ENCODE assay signal across 11 mouse cellular contexts in genomic region chr2:164083609-164084341, GRCm38 (mm10). TPM values are rescaled to one million over a fixed set of nuclear protein-coding genes. Genes with fewer than 3 reads are reported as not detected.
A peak's percentile ranks its signal among the peaks of the same experiment; 100 is the strongest.
DNase-seq lines count a peak whose midpoint lies in the region; ATAC-seq lines count a peak whose summit lies in the region.
"Had no signal": no experiment of that assay in that cellular context is flagged by ENCODE, and none has a peak within 500 bp of the region (broad histone marks: within the 10 kb centered on the region; RNA-seq: fewer than 3 reads in every experiment).

No protein-coding gene starts in this region.

- H3K4me3 ChIP-seq in kidney, embryonic 15.5 days (replicated peaks), result no peak overlapping the region
- H3K4me3 ChIP-seq in liver, embryonic 13.5 days (replicated peaks), result no peak overlapping the region
- no peak overlapping the region for H3K4me3 ChIP-seq in midbrain, embryonic 16.5 days (ENCODE audit: low read depth, low read length)
- H3K4me3 ChIP-seq: limb, embryonic 12.5 days had no signal

- WGBS in kidney, embryonic 15.5 days, result 90% methylated on average over 19 of the region's 19 CpGs
- WGBS in liver, embryonic 13.5 days (ENCODE audit: insufficient replicate concordance), result 32% methylated on average over 19 of the region's 19 CpGs
- WGBS in midbrain, embryonic 16.5 days, result 92% methylated on average over 18 of the region's 19 CpGs

- H3K27me3 ChIP-seq in kidney, embryonic 15.5 days, result no peaks in the 10 kb centered on the region
- no peaks in the 10 kb centered on the region for H3K27me3 ChIP-seq in liver, embryonic 13.5 days
- no peaks in the 10 kb centered on the region for H3K27me3 ChIP-seq in midbrain, embryonic 16.5 days (ENCODE audit: control insufficient read depth, insufficient read depth, low read depth, low read length)
- H3K27me3 ChIP-seq: limb, embryonic 12.5 days had no signal

- no peaks in the 10 kb centered on the region for H3K4me1 ChIP-seq in kidney, embryonic 15.5 days
- H3K4me1 ChIP-seq in liver, embryonic 13.5 days (replicated peaks), result peaks cover 14% of the 10 kb centered on the region
- no peaks in the 10 kb centered on the region for H3K4me1 ChIP-seq in midbrain, embryonic 16.5 days (ENCODE audit: control insufficient read depth, insufficient read depth, low read length)
- H3K4me1 ChIP-seq: limb, embryonic 12.5 days had no signal

- no peak for ATAC-seq in kidney, embryonic 15.5 days (replicated peaks; ENCODE audit: low FRiP score)
- ATAC-seq in liver, embryonic 13.5 days (ENCODE audit: low read depth), result peak; percentile 47
- ATAC-seq in megakaryocyte-erythroid progenitor cell, adult 5-6 weeks (replicated peaks; ENCODE audit: low FRiP score, low TSS enrichment, poor library complexity, severe bottlenecking), result peak; percentile 48
- no peak for ATAC-seq in midbrain, embryonic 16.5 days
- ATAC-seq: forebrain, postnatal 0 days had no signal

- H3K9ac ChIP-seq in kidney, embryonic 15.5 days, result no peak overlapping the region
- no peak overlapping the region for H3K9ac ChIP-seq in liver, embryonic 13.5 days
- no peak overlapping the region for H3K9ac ChIP-seq in midbrain, embryonic 16.5 days (ENCODE audit: low read depth, low read length)
- H3K9ac ChIP-seq: forebrain, postnatal 0 days; limb, embryonic 12.5 days had no signal

- no peak overlapping the region for H3K27ac ChIP-seq in kidney, embryonic 15.5 days
- H3K27ac ChIP-seq in liver, embryonic 13.5 days, result peak overlapping the region; percentile 51; the same call in 1 of the 2 replicates
- no peak overlapping the region for H3K27ac ChIP-seq in midbrain, embryonic 16.5 days (ENCODE audit: low read length)
- H3K27ac ChIP-seq: limb, embryonic 12.5 days had no signal

- H3K36me3 ChIP-seq in kidney, embryonic 15.5 days, result peaks cover 90% of the 10 kb centered on the region
- H3K36me3 ChIP-seq in liver, embryonic 13.5 days, result peaks cover 74% of the 10 kb centered on the region
- H3K36me3 ChIP-seq in midbrain, embryonic 16.5 days (ENCODE audit: control insufficient read depth, insufficient read depth, low read length), result peaks cover 49% of the 10 kb centered on the region

- no peaks in the 10 kb centered on the region for H3K9me3 ChIP-seq in kidney, embryonic 15.5 days (replicated peaks)
- no peaks in the 10 kb centered on the region for H3K9me3 ChIP-seq in liver, embryonic 13.5 days (replicated peaks)
- H3K9me3 ChIP-seq in midbrain, embryonic 16.5 days (replicated peaks; ENCODE audit: control insufficient read depth, low read length, poor library complexity, severe bottlenecking), result no peaks in the 10 kb centered on the region
- H3K9me3 ChIP-seq: limb, embryonic 12.5 days had no signal

- H3K4me2 ChIP-seq in kidney, embryonic 15.5 days, result no peak overlapping the region
- no peak overlapping the region for H3K4me2 ChIP-seq in liver, embryonic 13.5 days
- no peak overlapping the region for H3K4me2 ChIP-seq in midbrain, embryonic 16.5 days (ENCODE audit: low read length)
- H3K4me2 ChIP-seq: limb, embryonic 12.5 days had no signal

- peak; percentile 19 for DNase-seq in kidney, adult 9 months
- no peak for DNase-seq in liver, embryonic 13.5 days
- peak; percentile 80 for DNase-seq in thymus, postnatal 25 days
- no peak for DNase-seq in testis, postnatal 10 days (ENCODE audit: low spot score)
- no peak for DNase-seq in gastrocnemius, postnatal 4 days (ENCODE audit: low spot score in 2 of 2)
- DNase-seq: cerebellum, adult 11-12 months; forebrain, postnatal 0 days had no signal

RNA-seq across cellular contexts. Expression of gene Tomm34, which starts 12.8 kb away (rescaled TPM):
- polyA plus RNA-seq in kidney, embryonic 15.5 days (2015; fragmentation: Nextera tagmentation; extraction: Ambion mirVana), result 60.8 and 64.9 TPM in 2 replicates
- polyA plus RNA-seq in liver, embryonic 13.5 days (2015; fragmentation: Nextera tagmentation; extraction: Ambion mirVana), result 26.1 and 28.6 TPM in 2 replicates
- total RNA-seq in megakaryocyte-erythroid progenitor cell, adult 5-6 weeks (2014; fragmentation: Nextera tagmentation), result 40.8 and 48.4 TPM in 2 replicates
- 33.5 and 38.5 TPM in 2 replicates for total RNA-seq in megakaryocyte-erythroid progenitor cell, adult 5-6 weeks (2017)
- 49.6 and 50.4 TPM in 2 replicates for polyA plus RNA-seq in midbrain, embryonic 16.5 days (2015; fragmentation: Nextera tagmentation; extraction: Ambion mirVana)
- 10 to 100 TPM; 25.2 to 25.4 TPM for total RNA-seq in gastrocnemius, postnatal 4 days (2021)

RNA-seq across cellular contexts. Expression of gene Stk4, which starts 13.7 kb away (rescaled TPM):
- polyA plus RNA-seq in kidney, embryonic 15.5 days (2015; fragmentation: Nextera tagmentation; extraction: Ambion mirVana), result 21.0 and 23.4 TPM in 2 replicates
- 14.8 and 17.9 TPM in 2 replicates for polyA plus RNA-seq in liver, embryonic 13.5 days (2015; fragmentation: Nextera tagmentation; extraction: Ambion mirVana)
- total RNA-seq in megakaryocyte-erythroid progenitor cell, adult 5-6 weeks (2014; fragmentation: Nextera tagmentation), result 72.5 and 74.3 TPM in 2 replicates
- 76.5 and 137 TPM in 2 replicates for total RNA-seq in megakaryocyte-erythroid progenitor cell, adult 5-6 weeks (2017)
- 17.2 and 20.1 TPM in 2 replicates for polyA plus RNA-seq in midbrain, embryonic 16.5 days (2015; fragmentation: Nextera tagmentation; extraction: Ambion mirVana)
- total RNA-seq in gastrocnemius, postnatal 4 days (2021), result 10 to 100 TPM; 19.1 to 21.3 TPM

RNA-seq across cellular contexts. Expression of gene Pabpc1l, which starts 58.5 kb away (rescaled TPM):
- polyA plus RNA-seq in kidney, embryonic 15.5 days (2015; fragmentation: Nextera tagmentation; extraction: Ambion mirVana), result 2.4 and 4.1 TPM in 2 replicates
- 0.30 and 0.39 TPM in 2 replicates for polyA plus RNA-seq in liver, embryonic 13.5 days (2015; fragmentation: Nextera tagmentation; extraction: Ambion mirVana)
- 1.5 TPM in 1 of 2 replicates, not detected in the other for total RNA-seq in megakaryocyte-erythroid progenitor cell, adult 5-6 weeks (2014; fragmentation: Nextera tagmentation)
- not detected in 2 replicates for total RNA-seq in megakaryocyte-erythroid progenitor cell, adult 5-6 weeks (2017)
- polyA plus RNA-seq in midbrain, embryonic 16.5 days (2015; fragmentation: Nextera tagmentation; extraction: Ambion mirVana), result 1.8 and 2.5 TPM in 2 replicates
- total RNA-seq in gastrocnemius, postnatal 4 days (2021), result 1 to 10 TPM; 3.8 to 4.8 TPM

Comparison
In these comparisons a context has a peak if more than half of its experiments do, and no peak if none do; other contexts are left out.
1. DNase-seq: peak in kidney, adult 9 months (single experiment) and thymus, postnatal 25 days (single experiment); none in liver, embryonic 13.5 days (single experiment), testis, postnatal 10 days (single experiment) and gastrocnemius, postnatal 4 days (0 of 2).
2. ATAC-seq: peak in liver, embryonic 13.5 days (single experiment) and megakaryocyte-erythroid progenitor cell, adult 5-6 weeks (single experiment); none in kidney, embryonic 15.5 days (single experiment) and midbrain, embryonic 16.5 days (single experiment).